Mouse (Mus musculus) embryonic facial prominence, embryonic 15.5 days (tissue): ENCODE results near the gene Nrip1. TPM values are rescaled to one million over a fixed set of nuclear protein-coding genes. Genes with fewer than 3 reads are reported as not detected.

Experiments
- ATAC-seq: fragments of 200-750 bp; cut with Nextera tagmentation; 2 replicates; pipeline ENCODE4 v1.8.0; 2017; ENCODE audit warnings: low read depth, moderate TSS enrichment; ENCODE audit not compliant: insufficient number of reproducible peaks, low FRiP score, low TSS enrichment
- H3K27ac ChIP-seq: fragments of 300-500 bp; sonication (generic); replicated peaks from 2 replicates; pipeline ENCODE4 v1.5.1; 2015; ENCODE audit warnings: mild to moderate bottlenecking, inconsistent platforms
- H3K27me3 ChIP-seq: fragments of 300-500 bp; sonication (generic); 2 replicates; pipeline ENCODE4 v1.6.1; 2015; ENCODE audit warnings: inconsistent platforms
- H3K36me3 ChIP-seq: fragments of 300-500 bp; sonication (generic); 2 replicates; pipeline ENCODE4 v1.6.1; 2015; ENCODE audit warnings: mild to moderate bottlenecking, inconsistent platforms
- H3K4me1 ChIP-seq: fragments of 300-500 bp; sonication (generic); 2 replicates; pipeline ENCODE4 v1.6.1; 2015; ENCODE audit warnings: inconsistent platforms
- H3K4me2 ChIP-seq: fragments of 300-500 bp; sonication (generic); replicated peaks from 2 replicates; pipeline ENCODE4 v1.6.1; 2015; ENCODE audit warnings: mild to moderate bottlenecking, inconsistent platforms
- H3K4me3 ChIP-seq: fragments of 300-500 bp; sonication (generic); replicated peaks from 2 replicates; pipeline ENCODE4 v1.5.1; 2015; ENCODE audit warnings: mild to moderate bottlenecking, inconsistent platforms
- H3K9ac ChIP-seq: fragments of 300-500 bp; sonication (generic); 2 replicates; pipeline ENCODE4 v1.6.1; 2015; ENCODE audit warnings: inconsistent platforms
- H3K9me3 ChIP-seq: fragments of 300-500 bp; sonication (generic); replicated peaks from 2 replicates; pipeline ENCODE4 v1.6.1; 2016; ENCODE audit warnings: inconsistent platforms
- WGBS: fragments of 180-500 bp; shearing (Covaris S2); methylation state at CpG from one replicate; pipeline ENCODE4 v1.1.7; 2015; 5-methylcytosine and 5-hydroxymethylcytosine counted together
- polyA plus RNA-seq: library from polyadenylated mRNA; unstranded; fragments of >200 nt; fragmentation: Nextera tagmentation; extraction: Ambion mirVana; gene quantifications from 2 replicates; pipeline ENCODE4 v1.2.1, GENCODE M21; 2015

Nrip1 gene
- polyA plus RNA-seq, 1 experiment from 2014 or later = 45.5 TPM

DNA sequence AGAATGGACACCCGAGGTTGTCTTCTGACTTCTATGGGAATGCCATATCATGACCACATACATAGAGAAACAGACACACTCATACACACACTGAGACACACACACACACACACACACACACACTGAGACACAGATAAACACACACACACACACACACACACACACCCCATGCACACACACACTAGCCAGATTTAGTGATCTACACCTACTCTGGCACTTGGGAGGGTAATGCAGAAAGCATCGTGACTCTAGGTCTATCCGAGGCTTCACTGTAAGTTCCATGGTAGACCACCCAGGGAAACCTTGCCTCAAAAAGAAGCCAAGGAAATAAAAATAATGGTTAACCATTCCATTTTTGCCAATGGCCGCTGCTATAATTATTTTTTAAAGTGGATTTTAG lies 134.8 kb downstream of the Nrip1 start:
- ATAC-seq = no peak
- H3K4me3 ChIP-seq = no peak overlapping the region
- H3K9ac ChIP-seq = no peak overlapping the region
- H3K27me3 ChIP-seq = no peaks in the 10 kb centered on the region
- 64% methylated on average over 4 of the region's 4 CpGs for WGBS
- H3K4me1 ChIP-seq = no peaks in the 10 kb centered on the region
- H3K4me2 ChIP-seq = no peak overlapping the region
- no peaks in the 10 kb centered on the region for H3K36me3 ChIP-seq
- H3K9me3 ChIP-seq = no peaks in the 10 kb centered on the region
- H3K27ac ChIP-seq = no peak overlapping the region
